Mouse (Mus musculus) monocyte, adult 5-6 weeks (primary cell): ENCODE measurements at regions not wholly inside any gene's neighbourhood (a gene's known extent, or its start where the extent isn't known, plus 50 kb on each side); places are given as distances from the start of the nearest gene placed in this dataset.
A peak's percentile ranks its signal among the peaks of the same experiment; 100 is the strongest.
"Not testable (repeated sequence)": the region's sequence is repeated elsewhere in the genome, so short reads cannot be mapped to it uniquely, and the experiment has no call there.

ENCODE experiments used
- ATAC-seq: fragments of 153-309, 156-312 bp; replicated peaks from 2 replicates; pipeline ENCODE4 v1.8.0; 2017; ENCODE audit warnings: mild to moderate bottlenecking; ENCODE audit not compliant: low TSS enrichment, insufficient number of reproducible peaks, severe bottlenecking, poor library complexity, low FRiP score

- not testable (repeated sequence) for ATAC-seq
Measured at GRCm38 (mm10) chr17:13654606-13655005, 105.7 kb upstream of the Afdn start.

- no peak for ATAC-seq
Measured at GRCm38 (mm10) chr17:13656065-13656464, 104.3 kb upstream of the Afdn start.

GRCm38 (mm10) chr17:13656485-13657181, 103.7 kb upstream of the Afdn start:
- ATAC-seq = no peak

- ATAC-seq = no peak
Measured at GRCm38 (mm10) chr17:13657182-13657562, 103.2 kb upstream of the Afdn start.

- ATAC-seq = no peak
Measured at GRCm38 (mm10) chr17:13657656-13658292, 102.6 kb upstream of the Afdn start.

- no peak for ATAC-seq
Measured at GRCm38 (mm10) chr17:13658321-13658978, 101.9 kb upstream of the Afdn start.

GRCm38 (mm10) chr17:13659103-13659502, 101.2 kb upstream of the Afdn start:
- ATAC-seq = peak; percentile 80

- ATAC-seq = peak; percentile 62
Measured at GRCm38 (mm10) chr17:13659943-13660342, 100.4 kb upstream of the Afdn start.

- no peak for ATAC-seq
Measured at GRCm38 (mm10) chr17:13661023-13661422, 99.3 kb upstream of the Afdn start.

GRCm38 (mm10) chr17:13662152-13662551, 98.2 kb upstream of the Afdn start:
- ATAC-seq = no peak
